Mouse (Mus musculus) frontal cortex, adult (tissue): ENCODE data around the gene Rhox3g.
"Not testable (repeated sequence)": the region's sequence is repeated elsewhere in the genome, so short reads cannot be mapped to it uniquely, and the experiment has no call there.

Experiments
- ATAC-seq: cut with Nextera tagmentation; 2 replicates; pipeline ENCODE4 v1.9.2; 2017; ENCODE audit warnings: mild to moderate bottlenecking, moderate library complexity, mixed read lengths; ENCODE audit not compliant: low TSS enrichment

Rhox3g gene

GRCm38 (mm10) chrX:37628512-37628911 is at the start of gene Rhox3g:
Gene Rhox3g (minus strand): TSS chrX:37628612.
- ATAC-seq: not testable (repeated sequence)

DNA sequence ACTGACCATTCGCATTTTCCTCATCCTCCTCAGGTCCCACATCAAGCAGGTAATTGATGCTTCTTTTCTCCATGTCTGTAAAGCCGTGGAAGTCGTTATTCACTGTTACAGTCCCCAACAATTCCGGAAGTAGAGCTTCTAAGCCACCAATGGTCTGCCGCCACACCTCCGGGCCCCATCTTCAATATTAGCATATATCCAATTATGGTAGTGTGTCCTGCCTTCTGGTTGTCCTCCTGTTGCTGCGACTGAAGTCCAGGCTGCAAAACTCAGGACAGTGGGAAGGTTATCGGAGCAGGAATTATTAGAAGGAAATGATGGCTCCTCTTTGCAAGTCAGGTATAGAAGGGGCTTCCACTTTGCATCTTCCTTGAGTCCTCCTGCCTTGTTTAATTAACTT is 44.8 kb upstream of the Rhox3g start, which contains the start of gene Rhox2h:
TSS of gene Rhox2h (minus strand) at position 101 of the 400 bp plus-strand sequence.
- not testable (repeated sequence) for ATAC-seq

DNA sequence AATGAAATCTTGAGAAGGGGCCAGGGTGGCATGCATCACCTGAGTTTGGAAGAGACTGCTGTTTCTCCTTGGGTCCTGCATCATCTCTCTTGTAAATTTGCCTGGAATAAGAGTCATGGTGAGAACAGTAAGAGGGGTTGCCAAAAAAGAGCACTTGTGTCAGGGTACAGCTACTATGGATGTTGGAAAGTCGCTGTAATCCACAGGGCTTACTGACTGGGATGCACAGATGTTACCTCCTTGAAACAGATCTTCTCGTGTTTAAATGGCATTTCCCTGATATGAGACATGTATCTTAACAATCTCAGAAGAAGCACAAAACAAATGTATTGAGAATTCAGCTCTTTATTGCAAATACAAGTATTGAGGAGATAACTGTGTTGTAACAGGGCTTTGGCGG is 40.3 kb upstream of the Rhox3g start, which contains the start of gene Rhox3h:
TSS of gene Rhox3h (minus strand) at position 101 of the 400 bp plus-strand sequence.
- not testable (repeated sequence) for ATAC-seq

GRCm38 (mm10) chrX:37651227-37651626 is 22.8 kb upstream of the Rhox3g start, which contains the start of gene Rhox4g:
Gene Rhox4g (minus strand): TSS chrX:37651327.
- ATAC-seq: not testable (repeated sequence)

DNA sequence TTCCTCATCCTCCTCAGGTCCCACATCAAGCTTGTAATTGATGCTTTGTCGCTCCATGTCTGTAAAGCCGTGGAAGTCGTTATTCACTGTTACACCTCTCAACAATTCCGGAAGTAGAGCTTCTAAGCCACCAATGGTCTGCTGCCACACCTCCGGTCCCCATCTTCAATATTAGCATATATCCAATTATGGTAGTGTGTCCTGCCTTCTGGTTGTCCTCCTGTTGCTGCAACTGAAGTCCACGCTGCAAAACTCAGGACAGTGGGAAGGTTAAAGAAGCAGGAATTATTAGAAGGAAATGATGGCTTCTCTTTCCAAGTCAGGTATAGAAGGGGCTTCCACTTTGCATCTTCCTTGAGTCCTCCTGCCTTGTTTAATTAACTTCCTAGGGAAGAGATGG is 15.0 kb upstream of the Rhox3g start, which contains the start of gene Rhox2g:
TSS of gene Rhox2g (minus strand) at position 101 of the 400 bp plus-strand sequence.
- ATAC-seq: not testable (repeated sequence)

DNA sequence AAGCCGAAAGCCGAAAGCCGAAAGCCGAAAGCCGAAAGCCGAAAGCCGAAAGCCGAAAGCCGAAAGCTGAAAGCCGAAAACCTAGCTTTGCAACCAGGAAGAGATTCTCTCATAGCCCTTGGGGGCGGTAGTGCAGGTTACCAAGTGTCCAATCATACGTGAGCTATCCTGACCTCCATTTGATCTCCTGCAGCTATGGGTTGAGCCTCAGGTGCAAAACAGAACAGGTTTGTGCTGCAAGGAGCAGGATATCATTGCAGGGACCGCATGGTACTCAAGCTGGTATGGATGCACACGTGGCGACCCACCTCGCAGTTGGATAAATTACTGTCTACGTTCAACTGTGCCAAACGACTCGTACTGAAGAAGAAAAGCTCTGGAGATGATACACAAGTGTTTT is 20.8 kb downstream of the Rhox3g start, which contains the start of gene Rhox4f:
TSS of gene Rhox4f (minus strand) at position 101 of the 400 bp plus-strand sequence.
- ATAC-seq: not testable (repeated sequence)

GRCm38 (mm10) chrX:37580692-37581091 is 47.7 kb downstream of the Rhox3g start, which contains the start of gene Rhox3f:
Gene Rhox3f (plus strand): TSS chrX:37580992.
- not testable (repeated sequence) for ATAC-seq
